Mouse (Mus musculus): Measurements from ENCODE around the gene Cabs1. TPM values are rescaled to one million over a fixed set of nuclear protein-coding genes. Genes with fewer than 3 reads are reported as not detected.

Gene Cabs1
- polyA plus RNA-seq, 1 experiment, result not detected

- no peak overlapping the region for H3K4me3 ChIP-seq (replicated peaks; ENCODE audit: control insufficient read depth, low read depth, low read length)
- TF ChIP-seq CTCF (IDR thresholded peaks at IDR 0.05; ENCODE audit: control insufficient read depth, insufficient read depth, low read length) (no peak), POLR2A (IDR thresholded peaks at IDR 0.05; ENCODE audit: borderline replicate concordance, control insufficient read depth, low read depth, low read length) (no peak)
- H3K27ac ChIP-seq (ENCODE audit: control insufficient read depth, insufficient read depth, low read depth, low read length, poor library complexity), result no peak overlapping the region
- H3K4me1 ChIP-seq (ENCODE audit: control insufficient read depth, insufficient read depth, low read length), result no peaks in the 10 kb centered on the region
These were observed 26.0 kb downstream of the Cabs1 start for GRCm38 (mm10) chr5:88005241-88005640.

Other genes with a start within 250 kb of the Cabs1 start
- not detected in 2 replicates for gene Csn1s2a, start 204.9 kb upstream of the Cabs1 start, polyA plus RNA-seq (2011; ENCODE audit: insufficient read depth, insufficient read length, low replicate concordance, missing spikeins)
- gene Csn1s2b, start 171.4 kb upstream of the Cabs1 start, polyA plus RNA-seq (2011; ENCODE audit: insufficient read depth, insufficient read length, low replicate concordance, missing spikeins), result 0.97 TPM in 1 of 2 replicates, not detected in the other
- gene Prr27, start 153.8 kb upstream of the Cabs1 start, polyA plus RNA-seq (2011; ENCODE audit: insufficient read depth, insufficient read length, low replicate concordance, missing spikeins), result not detected in 2 replicates
- not detected in 2 replicates for gene Odam, start 94.4 kb upstream of the Cabs1 start, polyA plus RNA-seq (2011; ENCODE audit: insufficient read depth, insufficient read length, low replicate concordance, missing spikeins)
- gene Csn3, start 53.9 kb upstream of the Cabs1 start, polyA plus RNA-seq (2011; ENCODE audit: insufficient read depth, insufficient read length, low replicate concordance, missing spikeins), result 2.2 TPM in 1 of 2 replicates, not detected in the other
- 1.6 TPM in 1 of 2 replicates, not detected in the other for gene 2310003L06Rik, start 10.0 kb upstream of the Cabs1 start, polyA plus RNA-seq (2011; ENCODE audit: insufficient read depth, insufficient read length, low replicate concordance, missing spikeins)
- gene Gm28434, start 9.9 kb upstream of the Cabs1 start, polyA plus RNA-seq (2011; ENCODE audit: insufficient read depth, insufficient read length, low replicate concordance, missing spikeins), result not detected in 2 replicates
- not detected in 2 replicates for gene Smr3a, start 23.1 kb downstream of the Cabs1 start, polyA plus RNA-seq (2011; ENCODE audit: insufficient read depth, insufficient read length, low replicate concordance, missing spikeins)
- not detected in 2 replicates for gene Smr2, start 107.1 kb downstream of the Cabs1 start, polyA plus RNA-seq (2011; ENCODE audit: insufficient read depth, insufficient read length, low replicate concordance, missing spikeins)
- gene Gm11116, start 132.1 kb downstream of the Cabs1 start, polyA plus RNA-seq (2011; ENCODE audit: insufficient read depth, insufficient read length, low replicate concordance, missing spikeins), result not detected in 2 replicates
- gene Gm11115, start 174.7 kb downstream of the Cabs1 start, polyA plus RNA-seq (2011; ENCODE audit: insufficient read depth, insufficient read length, low replicate concordance, missing spikeins), result not detected in 2 replicates

Measured in bone marrow, adult 2 months (tissue).